Comparison of ENCODE assay signal across 20 mouse cellular contexts in genomic region chr14:55793946-55794345, GRCm38 (mm10). TPM values are rescaled to one million over a fixed set of nuclear protein-coding genes. Genes with fewer than 3 reads are reported as not detected.
DNase-seq lines count a peak whose midpoint lies in the region; ATAC-seq lines count a peak whose summit lies in the region.
"Had no signal": no experiment of that assay in that cellular context is flagged by ENCODE, and none has a peak within 500 bp of the region (broad histone marks: within the 10 kb centered on the region; RNA-seq: fewer than 3 reads in every experiment).

No protein-coding gene starts in this region.

- H3K36me3 ChIP-seq in embryonic facial prominence, embryonic 14.5 days (ENCODE audit: control insufficient read depth, insufficient read depth, low read length), result no peaks in the 10 kb centered on the region
- H3K36me3 ChIP-seq in embryonic facial prominence, embryonic 10.5 days (replicated peaks), result no peaks in the 10 kb centered on the region
- no peaks in the 10 kb centered on the region for H3K36me3 ChIP-seq in kidney, embryonic 15.5 days
- H3K36me3 ChIP-seq: embryonic facial prominence, embryonic 15.5 days; hindbrain, embryonic 13.5 days; midbrain, embryonic 13.5 days had no signal

- no peaks in the 10 kb centered on the region for H3K4me1 ChIP-seq in embryonic facial prominence, embryonic 14.5 days (ENCODE audit: control insufficient read depth, insufficient read depth, low read length)
- H3K4me1 ChIP-seq in embryonic facial prominence, embryonic 10.5 days, result 0 out of 2 replicates have a peak, but pooled peaks cover under 1% of the 10 kb centered on the region
- peaks cover 11% of the 10 kb centered on the region for H3K4me1 ChIP-seq in kidney, embryonic 15.5 days
- H3K4me1 ChIP-seq: embryonic facial prominence, embryonic 15.5 days; hindbrain, embryonic 13.5 days; midbrain, embryonic 13.5 days had no signal

- no peaks in the 10 kb centered on the region for H3K27me3 ChIP-seq in embryonic facial prominence, embryonic 14.5 days (replicated peaks; ENCODE audit: control insufficient read depth, insufficient read depth, low read length)
- peaks cover 19% of the 10 kb centered on the region for H3K27me3 ChIP-seq in embryonic facial prominence, embryonic 10.5 days (replicated peaks; ENCODE audit: low read depth, poor library complexity, severe bottlenecking)
- 0 out of 2 replicates have a peak, but pooled peaks cover 5% of the 10 kb centered on the region for H3K27me3 ChIP-seq in kidney, embryonic 15.5 days
- H3K27me3 ChIP-seq: embryonic facial prominence, embryonic 15.5 days had no signal

- DNase-seq in embryonic facial prominence, embryonic 14.5 days (ENCODE audit: low spot score), result peak; percentile 33
- DNase-seq in embryonic facial prominence, embryonic 10.5 days (ENCODE audit: low spot score), result no peak
- DNase-seq in kidney, adult 9 months, result peak; percentile 3
- peak; percentile 0 for DNase-seq in thymus, postnatal 25 days
- no peak for DNase-seq in thymus, postnatal 0 days (ENCODE audit: low spot score)
- no peak for DNase-seq in adrenal gland, adult 2 months
- no peak for DNase-seq in embryo, embryonic 10 days (ENCODE audit: low spot score)
- DNase-seq: cerebellum, adult 11-12 months; liver; spleen, adult 18-20 months had no signal

- no peak overlapping the region for H3K4me3 ChIP-seq in embryonic facial prominence, embryonic 14.5 days (ENCODE audit: low read depth, low read length)
- H3K4me3 ChIP-seq in embryonic facial prominence, embryonic 10.5 days, result no peak overlapping the region
- no peak overlapping the region for H3K4me3 ChIP-seq in kidney, embryonic 15.5 days (replicated peaks)
- H3K4me3 ChIP-seq: embryonic facial prominence, embryonic 15.5 days; hindbrain, embryonic 13.5 days; midbrain, embryonic 13.5 days had no signal

- no peak overlapping the region for H3K9ac ChIP-seq in embryonic facial prominence, embryonic 14.5 days (ENCODE audit: low read depth, low read length)
- H3K9ac ChIP-seq in kidney, embryonic 15.5 days, result no peak overlapping the region
- H3K9ac ChIP-seq: embryonic facial prominence, embryonic 15.5 days; hindbrain, embryonic 13.5 days; midbrain, embryonic 13.5 days had no signal

- 61% methylated on average over 2 of the region's 2 CpGs for WGBS in embryonic facial prominence, embryonic 14.5 days
- 76% methylated on average over 2 of the region's 2 CpGs for WGBS in embryonic facial prominence, embryonic 10.5 days
- 45% methylated on average over 2 of the region's 2 CpGs for WGBS in kidney, embryonic 15.5 days

- no peaks in the 10 kb centered on the region for H3K9me3 ChIP-seq in embryonic facial prominence, embryonic 14.5 days (ENCODE audit: control insufficient read depth, low read length)
- H3K9me3 ChIP-seq in embryonic facial prominence, embryonic 10.5 days, result no peaks in the 10 kb centered on the region
- no peaks in the 10 kb centered on the region for H3K9me3 ChIP-seq in kidney, embryonic 15.5 days (replicated peaks)
- H3K9me3 ChIP-seq: embryonic facial prominence, embryonic 15.5 days; hindbrain, embryonic 13.5 days; midbrain, embryonic 13.5 days had no signal

- H3K27ac ChIP-seq in embryonic facial prominence, embryonic 14.5 days (replicated peaks; ENCODE audit: low read depth, low read length), result no peak overlapping the region
- no peak overlapping the region for H3K27ac ChIP-seq in embryonic facial prominence, embryonic 10.5 days (replicated peaks)
- no peak overlapping the region for H3K27ac ChIP-seq in kidney, embryonic 15.5 days
- H3K27ac ChIP-seq: embryonic facial prominence, embryonic 15.5 days; hindbrain, embryonic 13.5 days; macrophage; midbrain, embryonic 13.5 days; stomach, postnatal 0 days had no signal

- no peak for ATAC-seq in embryonic facial prominence, embryonic 14.5 days (ENCODE audit: low read depth)
- no peak for ATAC-seq in kidney, embryonic 15.5 days (replicated peaks; ENCODE audit: low FRiP score)
- ATAC-seq: intestine, embryonic 16.5 days; midbrain, embryonic 13.5 days had no signal

- H3K4me2 ChIP-seq in embryonic facial prominence, embryonic 14.5 days (ENCODE audit: low read depth, low read length), result no peak overlapping the region
- no peak overlapping the region for H3K4me2 ChIP-seq in kidney, embryonic 15.5 days
- H3K4me2 ChIP-seq: embryonic facial prominence, embryonic 15.5 days; hindbrain, embryonic 13.5 days; midbrain, embryonic 13.5 days had no signal

RNA-seq across cellular contexts. Expression of gene Ripk3, which starts 5.3 kb away (rescaled TPM):
- polyA plus RNA-seq in embryonic facial prominence, embryonic 14.5 days (2014; fragmentation: Nextera tagmentation; extraction: Ambion mirVana), result 32.0 and 35.3 TPM in 2 replicates
- polyA plus RNA-seq in embryonic facial prominence, embryonic 10.5 days (2016; fragmentation: Nextera tagmentation; extraction: Ambion mirVana), result 21.4 and 24.1 TPM in 2 replicates
- polyA plus RNA-seq in kidney, embryonic 15.5 days (2015; fragmentation: Nextera tagmentation; extraction: Ambion mirVana), result 38.1 and 40.4 TPM in 2 replicates
- polyA plus RNA-seq in thymus, postnatal 0 days (2015; fragmentation: Nextera tagmentation; extraction: Ambion mirVana), result 70.3 and 76.2 TPM in 2 replicates
- total RNA-seq in adrenal gland, adult 2 months (2021), result 1 to 10 TPM; 3.3 to 3.7 TPM
- 6.2 and 6.4 TPM in 2 replicates for polyA plus RNA-seq in adrenal gland, adult 2 months (2012; rRNA removed)

RNA-seq across cellular contexts. Expression of gene Adcy4, which starts 10.1 kb away (rescaled TPM):
- 13.4 and 16.2 TPM in 2 replicates for polyA plus RNA-seq in embryonic facial prominence, embryonic 14.5 days (2014; fragmentation: Nextera tagmentation; extraction: Ambion mirVana)
- 10.7 and 11.4 TPM in 2 replicates for polyA plus RNA-seq in embryonic facial prominence, embryonic 10.5 days (2016; fragmentation: Nextera tagmentation; extraction: Ambion mirVana)
- 13.9 and 15.8 TPM in 2 replicates for polyA plus RNA-seq in kidney, embryonic 15.5 days (2015; fragmentation: Nextera tagmentation; extraction: Ambion mirVana)
- 2.2 and 2.7 TPM in 2 replicates for polyA plus RNA-seq in thymus, postnatal 0 days (2015; fragmentation: Nextera tagmentation; extraction: Ambion mirVana)
- total RNA-seq in adrenal gland, adult 2 months (2021), result 10 to 100 TPM in 1 of 2 experiments, 1 to 10 TPM in 1; 9.8 to 12.5 TPM
- polyA plus RNA-seq in adrenal gland, adult 2 months (2012; rRNA removed), result 17.1 and 21.0 TPM in 2 replicates
- total RNA-seq: common myeloid progenitor, adult 5-6 weeks had no signal

RNA-seq across cellular contexts. Expression of gene Ltb4r1, which starts 28.2 kb away (rescaled TPM):
- 0.24 and 0.56 TPM in 2 replicates for polyA plus RNA-seq in embryonic facial prominence, embryonic 14.5 days (2014; fragmentation: Nextera tagmentation; extraction: Ambion mirVana)
- polyA plus RNA-seq in embryonic facial prominence, embryonic 10.5 days (2016; fragmentation: Nextera tagmentation; extraction: Ambion mirVana), result 0.10 and 0.35 TPM in 2 replicates
- polyA plus RNA-seq in kidney, embryonic 15.5 days (2015; fragmentation: Nextera tagmentation; extraction: Ambion mirVana), result 0.69 and 0.73 TPM in 2 replicates
- polyA plus RNA-seq in thymus, postnatal 0 days (2015; fragmentation: Nextera tagmentation; extraction: Ambion mirVana), result 3.7 and 4.3 TPM in 2 replicates
- total RNA-seq in adrenal gland, adult 2 months (2021), result under 1 TPM in 1 of 2 experiments, not detected in 1; 0.76 TPM
- 1.4 and 1.7 TPM in 2 replicates for polyA plus RNA-seq in adrenal gland, adult 2 months (2012; rRNA removed)
- polyA plus RNA-seq: forebrain, embryonic 11.5 days had no signal

RNA-seq across cellular contexts. Expression of gene Nfatc4, which starts 29.0 kb away (rescaled TPM):
- polyA plus RNA-seq in embryonic facial prominence, embryonic 14.5 days (2014; fragmentation: Nextera tagmentation; extraction: Ambion mirVana), result 56.5 and 74.7 TPM in 2 replicates
- polyA plus RNA-seq in embryonic facial prominence, embryonic 10.5 days (2016; fragmentation: Nextera tagmentation; extraction: Ambion mirVana), result 94.5 and 113 TPM in 2 replicates
- polyA plus RNA-seq in kidney, embryonic 15.5 days (2015; fragmentation: Nextera tagmentation; extraction: Ambion mirVana), result 32.2 and 39.9 TPM in 2 replicates
- polyA plus RNA-seq in thymus, postnatal 0 days (2015; fragmentation: Nextera tagmentation; extraction: Ambion mirVana), result 1.7 and 2.2 TPM in 2 replicates
- 10 to 100 TPM; 17.9 to 21.9 TPM for total RNA-seq in adrenal gland, adult 2 months (2021)
- 50.5 and 58.1 TPM in 2 replicates for polyA plus RNA-seq in adrenal gland, adult 2 months (2012; rRNA removed)
- total RNA-seq: common myeloid progenitor, adult 5-6 weeks had no signal
- polyA plus RNA-seq: macrophage had no signal

RNA-seq across cellular contexts. Expression of gene Ltb4r2, which starts 32.7 kb away (rescaled TPM):
- polyA plus RNA-seq in embryonic facial prominence, embryonic 14.5 days (2014; fragmentation: Nextera tagmentation; extraction: Ambion mirVana), result 0.47 and 0.51 TPM in 2 replicates
- polyA plus RNA-seq in embryonic facial prominence, embryonic 10.5 days (2016; fragmentation: Nextera tagmentation; extraction: Ambion mirVana), result 0.13 and 0.39 TPM in 2 replicates
- 0.25 and 0.35 TPM in 2 replicates for polyA plus RNA-seq in kidney, embryonic 15.5 days (2015; fragmentation: Nextera tagmentation; extraction: Ambion mirVana)
- 0.78 and 1.2 TPM in 2 replicates for polyA plus RNA-seq in thymus, postnatal 0 days (2015; fragmentation: Nextera tagmentation; extraction: Ambion mirVana)
- total RNA-seq in adrenal gland, adult 2 months (2021), result under 1 TPM in 1 of 2 experiments, not detected in 1; 0.14 TPM
- polyA plus RNA-seq in adrenal gland, adult 2 months (2012; rRNA removed), result 0.39 TPM in 1 of 2 replicates, not detected in the other
- total RNA-seq: adrenal gland, adult 18-20 months had no signal
- polyA plus RNA-seq: macrophage had no signal

Comparison
In these comparisons a context has a peak if more than half of its experiments do, and no peak if none do; other contexts are left out.
1. DNase-seq: peak in embryonic facial prominence, embryonic 14.5 days (single experiment), kidney, adult 9 months (single experiment) and thymus, postnatal 25 days (single experiment); none in embryonic facial prominence, embryonic 10.5 days (single experiment), thymus, postnatal 0 days (single experiment), adrenal gland, adult 2 months (single experiment) and embryo, embryonic 10 days (single experiment).